Mouse (Mus musculus) splenic B cell, adult 2 months (primary cell): Measurements from ENCODE around the gene Tenm4.
A peak's percentile ranks its signal among the peaks of the same experiment; 100 is the strongest.

ENCODE experiments used
- DNase-seq: peaks from one replicate; pipeline ENCODE4 v3.0.0-alpha.2; 2011; ENCODE audit warnings: low read depth, low spot score
- H3K27me3 ChIP-seq: 2 replicates; pipeline ENCODE4 v1.6.1; 2012; ENCODE audit warnings: mild to moderate bottlenecking, low read length, moderate library complexity, mixed read lengths; ENCODE audit not compliant: control insufficient read depth, poor library complexity, insufficient read depth, severe bottlenecking
- H3K36me3 ChIP-seq: 2 replicates; pipeline ENCODE4 v1.6.1; 2012; ENCODE audit warnings: mild to moderate bottlenecking, low read length, moderate library complexity, mixed read lengths; ENCODE audit not compliant: control insufficient read depth, poor library complexity, insufficient read depth, severe bottlenecking

Tenm4 gene

DNA sequence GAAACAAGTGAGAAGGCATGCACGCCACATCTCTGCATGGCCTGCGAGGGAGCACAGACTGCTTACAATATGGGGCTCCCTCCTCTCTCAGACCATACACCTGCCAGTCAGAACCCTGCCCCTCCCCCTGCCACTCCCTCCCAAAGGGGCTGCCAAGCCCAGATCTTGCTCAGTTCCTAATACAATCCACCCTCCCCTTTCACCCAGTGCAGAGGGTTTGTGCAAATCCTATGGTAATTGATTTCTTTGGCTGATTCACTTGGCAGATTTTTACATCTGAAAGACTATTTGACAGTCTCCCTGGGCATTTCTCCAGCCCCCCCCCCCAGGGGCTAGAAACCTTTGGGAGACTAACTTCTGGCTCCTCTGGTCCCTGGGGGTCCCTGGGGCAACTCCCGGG is 2.1 kb upstream of the Tenm4 start:
- H3K27me3 ChIP-seq, result no peaks in the 10 kb centered on the region
- H3K36me3 ChIP-seq, result no peaks in the 10 kb centered on the region
- no peak for DNase-seq

DNA sequence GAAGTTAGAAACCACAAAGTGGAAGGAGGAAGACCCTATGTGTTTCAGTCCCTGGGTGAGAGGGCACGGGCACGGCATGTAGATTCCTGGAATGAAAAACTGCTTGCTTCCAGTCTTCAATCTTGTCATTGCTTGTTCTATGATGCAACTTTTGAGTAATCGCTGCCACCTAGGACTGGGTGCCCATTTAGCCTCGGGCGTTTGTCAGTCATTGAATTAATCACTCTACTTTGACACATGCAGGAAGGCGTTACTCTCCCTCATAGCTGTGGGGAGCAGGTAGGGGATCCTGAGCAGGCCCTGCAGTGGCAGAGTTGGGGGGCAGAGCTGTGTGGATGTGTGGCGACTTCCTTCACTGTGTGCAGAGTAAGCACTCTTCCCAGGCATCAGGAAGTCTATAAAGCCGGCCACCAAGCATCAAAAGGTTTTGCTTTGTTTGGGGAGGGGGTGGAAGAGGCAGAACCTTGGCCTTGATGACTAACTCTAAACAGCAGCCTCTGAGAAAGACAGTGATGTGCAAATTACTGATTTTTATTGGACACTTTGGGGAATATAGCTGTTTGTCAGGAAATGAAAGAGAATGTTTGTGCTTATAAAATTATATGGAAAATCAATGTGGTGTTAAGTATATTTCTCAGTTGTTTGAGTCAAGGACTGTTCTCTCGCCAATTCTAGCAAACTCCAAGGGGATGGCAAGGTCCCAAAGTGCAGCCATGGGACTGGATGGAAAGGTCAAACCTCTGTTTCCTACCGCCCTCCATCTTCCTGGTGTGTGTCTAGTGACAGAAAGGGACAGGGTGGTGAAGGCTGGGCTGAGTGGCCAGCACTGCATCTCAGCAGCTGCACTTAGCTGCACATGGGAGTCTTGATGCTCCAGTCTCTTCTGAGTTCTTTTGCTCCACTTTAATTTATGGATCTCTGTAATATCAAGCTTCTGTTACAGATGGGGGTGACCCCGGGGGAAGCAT is 834 bp downstream of the Tenm4 start:
- H3K36me3 ChIP-seq, result no peaks in the 10 kb centered on the region

DNA sequence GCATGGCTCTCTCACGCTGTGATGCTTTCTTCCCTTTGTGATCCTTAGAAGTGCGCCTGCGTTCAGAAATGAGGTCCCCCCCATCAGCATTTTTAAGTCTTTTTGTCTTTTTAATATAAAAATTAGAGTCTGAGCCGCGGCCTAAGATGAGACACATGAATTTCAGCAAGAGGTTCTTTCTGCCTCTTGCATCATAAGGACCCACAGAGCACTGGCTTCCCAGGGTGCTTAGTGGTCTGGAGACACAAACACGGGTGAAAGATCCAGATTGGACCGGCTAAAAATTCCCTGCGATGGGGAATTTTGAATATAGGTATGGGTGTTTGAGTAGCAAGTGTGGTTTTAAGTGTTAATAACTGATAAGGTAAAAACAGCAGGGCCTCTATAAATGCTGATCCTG is 5.7 kb downstream of the Tenm4 start:
- H3K36me3 ChIP-seq, result no peaks in the 10 kb centered on the region
- DNase-seq, result no peak
- no peaks in the 10 kb centered on the region for H3K27me3 ChIP-seq

More for the DNA sequence above, 834 bp downstream of the Tenm4 start:
- no peak for DNase-seq
- H3K27me3 ChIP-seq, result no peaks in the 10 kb centered on the region

DNA sequence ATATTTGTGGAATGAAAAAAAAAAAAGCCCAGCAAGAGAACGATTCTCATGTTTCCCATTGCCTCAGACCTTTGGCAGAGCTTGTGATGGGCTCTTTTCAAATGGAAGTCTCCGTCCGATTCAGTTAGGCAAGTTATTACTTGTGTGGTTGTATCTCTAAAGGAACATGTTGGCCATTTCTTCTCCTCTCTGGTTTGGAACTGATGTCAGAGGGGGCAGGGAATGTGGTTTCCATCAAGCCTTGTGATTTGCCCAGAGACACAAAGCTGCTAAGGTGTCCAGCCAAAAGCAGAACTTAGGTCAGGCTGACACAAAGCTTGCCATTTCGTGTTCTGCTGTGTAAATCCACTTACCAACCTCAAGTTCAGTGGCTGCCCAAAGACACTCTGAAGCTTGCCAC is 10.7 kb downstream of the Tenm4 start:
- DNase-seq, result no peak
- H3K36me3 ChIP-seq, result no peaks in the 10 kb centered on the region
- H3K27me3 ChIP-seq, result no peaks in the 10 kb centered on the region

DNA sequence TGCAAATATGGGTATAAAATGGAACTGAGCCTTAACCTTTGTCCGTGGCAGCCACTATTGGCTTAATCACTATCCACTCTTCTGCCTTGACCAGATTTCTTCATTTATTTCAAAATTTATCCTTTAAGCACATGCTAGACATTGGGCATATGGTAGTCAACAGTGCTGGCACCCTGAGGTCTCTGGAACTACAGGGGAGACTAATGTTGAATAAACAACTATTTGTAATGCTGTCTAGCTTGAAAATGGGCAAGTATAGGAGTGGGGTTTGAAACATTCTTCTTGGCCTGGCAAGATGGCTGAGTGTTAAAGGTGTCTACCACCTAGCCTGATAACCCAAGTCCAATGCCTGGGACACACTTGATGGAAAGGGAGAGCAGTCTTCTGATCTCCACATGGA is 12.1 kb downstream of the Tenm4 start:
- H3K36me3 ChIP-seq, result no peaks in the 10 kb centered on the region
- DNase-seq, result no peak
- no peaks in the 10 kb centered on the region for H3K27me3 ChIP-seq

DNA sequence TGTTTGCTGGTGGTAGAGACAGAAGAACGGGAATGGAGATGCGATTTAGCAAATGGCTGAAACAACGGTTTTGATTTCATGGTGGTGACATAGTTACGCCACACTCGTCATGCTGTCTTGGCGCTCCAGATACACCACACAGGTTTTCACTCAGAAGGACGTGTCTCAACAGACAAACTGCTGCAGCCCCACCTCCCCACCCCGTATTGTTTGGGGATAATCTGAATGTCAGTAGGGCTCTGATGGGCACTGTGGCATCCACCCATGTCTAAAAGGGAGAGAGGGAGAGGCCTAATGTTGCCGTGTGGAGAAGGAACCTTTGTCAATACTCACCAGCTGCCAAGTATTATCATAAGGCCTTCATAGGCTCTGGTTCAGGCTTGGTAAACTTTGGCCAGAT is 14.4 kb downstream of the Tenm4 start:
- no peak for DNase-seq
- Histone ChIP-seq H3K36me3 (no peaks in the 10 kb centered on the region), H3K27me3 (no peaks in the 10 kb centered on the region)

DNA sequence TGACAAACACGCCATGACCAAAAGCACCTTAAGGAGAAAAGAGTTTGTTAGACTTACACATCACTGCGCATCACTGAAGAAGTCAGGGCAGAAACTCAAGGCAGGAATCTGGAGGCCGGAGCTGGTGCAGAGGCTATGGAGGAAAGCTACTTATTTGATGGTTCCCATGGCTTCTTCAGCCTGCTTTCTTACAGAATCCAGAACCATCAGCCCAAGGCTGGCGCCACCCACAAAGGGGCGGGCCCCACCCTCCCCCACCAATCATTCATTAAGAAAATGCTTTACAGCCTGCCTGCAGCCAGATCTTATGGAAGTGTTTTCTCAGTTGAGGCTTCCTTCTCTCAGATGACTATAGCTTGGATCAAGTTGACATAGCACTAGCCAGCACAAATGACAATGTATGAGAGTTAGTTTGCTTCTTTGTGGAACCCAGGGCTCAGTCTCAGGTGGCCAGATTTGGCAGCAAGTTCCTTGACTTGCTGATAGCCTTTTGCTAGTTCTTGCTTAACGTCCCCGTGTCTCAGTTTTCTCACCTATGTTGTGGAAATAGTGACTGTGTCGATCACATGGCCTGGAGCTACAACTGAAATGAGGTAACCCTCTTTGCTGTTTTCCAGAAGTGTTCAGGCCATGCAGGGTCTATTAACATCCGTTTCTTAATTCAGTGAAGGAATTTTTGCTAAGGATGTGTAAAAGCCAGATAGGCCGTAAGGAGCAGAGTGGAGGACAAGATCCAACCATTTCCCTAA is 32.9 kb downstream of the Tenm4 start:
- Histone ChIP-seq H3K27me3 (no peaks in the 10 kb centered on the region), H3K36me3 (no peaks in the 10 kb centered on the region)
- no peak for DNase-seq

DNA sequence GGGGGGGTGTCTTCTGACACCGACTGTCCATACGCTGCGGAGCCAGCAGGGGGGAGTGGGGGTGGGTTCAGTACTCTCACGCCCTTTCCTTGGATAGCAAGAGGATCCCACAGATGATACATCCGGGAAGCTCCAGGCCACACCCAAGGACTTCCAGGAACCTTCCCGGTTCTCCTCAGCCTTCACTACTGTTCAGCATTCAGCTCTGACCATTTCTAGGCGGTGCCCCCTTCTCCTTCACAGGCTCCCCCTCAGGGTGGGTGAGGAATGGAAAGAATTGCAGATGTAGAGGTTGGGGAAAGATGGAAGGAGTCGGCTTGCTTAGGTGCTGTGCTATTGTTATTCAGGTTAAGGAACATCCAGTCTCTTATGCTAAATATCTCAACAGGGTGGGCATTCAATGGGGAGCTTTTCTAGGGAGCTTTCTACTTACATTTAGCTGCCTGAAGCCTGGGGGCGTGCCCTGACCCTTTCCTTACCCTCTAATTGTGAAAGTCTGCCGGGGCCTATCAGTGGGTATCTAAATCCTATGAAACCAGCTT is 33.8 kb downstream of the Tenm4 start:
- H3K36me3 ChIP-seq, result no peaks in the 10 kb centered on the region
- DNase-seq, result no peak
- no peaks in the 10 kb centered on the region for H3K27me3 ChIP-seq

DNA sequence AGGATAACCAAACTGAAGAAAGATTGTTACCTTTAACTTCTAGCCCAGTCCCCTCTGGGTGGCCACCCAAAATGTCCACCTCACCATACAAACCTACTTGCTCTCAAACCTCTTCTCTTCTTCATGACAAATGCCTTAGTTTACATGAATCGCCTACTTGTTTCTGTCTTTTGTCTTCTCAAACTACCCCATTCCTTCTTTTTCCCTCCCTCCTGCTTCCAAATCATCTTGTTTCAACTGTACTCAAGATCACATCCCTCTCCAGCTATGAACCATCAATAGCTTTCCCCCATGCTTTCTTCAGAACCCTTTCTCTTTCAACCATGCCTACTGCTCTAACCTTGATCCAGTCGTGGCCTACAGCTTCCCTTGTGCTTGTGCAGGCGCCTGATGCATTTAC is 36.0 kb downstream of the Tenm4 start:
- no peak for DNase-seq
- Histone ChIP-seq H3K36me3 (no peaks in the 10 kb centered on the region), H3K27me3 (no peaks in the 10 kb centered on the region)

DNA sequence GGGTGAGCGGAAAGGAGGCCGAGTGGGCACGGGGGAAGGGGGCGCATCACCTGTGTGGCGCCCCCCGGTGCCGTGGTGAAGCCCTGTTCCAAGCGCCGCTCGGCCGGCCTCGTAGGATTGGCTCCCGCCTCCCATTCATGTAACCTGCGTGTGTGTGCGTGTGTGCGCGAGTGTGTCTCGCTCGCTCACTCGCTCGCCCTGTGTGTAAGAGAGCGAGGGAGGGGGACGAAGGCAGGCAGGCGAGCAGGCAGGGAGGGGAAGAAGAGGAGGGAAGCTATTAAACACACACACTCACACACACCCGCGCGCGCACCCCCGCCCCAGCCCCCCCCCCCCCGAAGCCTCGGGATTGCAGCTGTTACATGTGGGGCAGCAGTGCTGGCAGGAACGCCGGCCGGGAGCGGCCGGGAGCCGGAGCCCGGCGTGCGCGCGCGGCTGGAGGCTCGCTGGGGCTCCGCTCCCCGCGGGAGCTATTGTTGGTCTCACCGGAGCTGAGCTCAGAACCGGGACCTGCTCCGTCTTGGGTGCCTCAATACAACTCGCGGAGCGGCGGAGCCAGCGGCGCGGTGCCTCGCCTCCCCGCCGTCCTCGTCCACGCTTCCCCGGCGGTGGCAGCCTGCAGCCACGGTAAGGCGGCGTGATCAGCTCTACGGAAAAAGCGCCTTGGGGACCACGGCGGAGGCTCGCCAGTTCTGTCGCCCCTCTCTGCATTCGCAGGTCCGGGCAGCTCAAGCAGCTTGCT is 38.9 kb downstream of the Tenm4 start:
- peak; percentile 4 for DNase-seq
- Histone ChIP-seq H3K27me3 (no peaks in the 10 kb centered on the region; the same call in 1 of the 2 replicates), H3K36me3 (no peaks in the 10 kb centered on the region)

DNA sequence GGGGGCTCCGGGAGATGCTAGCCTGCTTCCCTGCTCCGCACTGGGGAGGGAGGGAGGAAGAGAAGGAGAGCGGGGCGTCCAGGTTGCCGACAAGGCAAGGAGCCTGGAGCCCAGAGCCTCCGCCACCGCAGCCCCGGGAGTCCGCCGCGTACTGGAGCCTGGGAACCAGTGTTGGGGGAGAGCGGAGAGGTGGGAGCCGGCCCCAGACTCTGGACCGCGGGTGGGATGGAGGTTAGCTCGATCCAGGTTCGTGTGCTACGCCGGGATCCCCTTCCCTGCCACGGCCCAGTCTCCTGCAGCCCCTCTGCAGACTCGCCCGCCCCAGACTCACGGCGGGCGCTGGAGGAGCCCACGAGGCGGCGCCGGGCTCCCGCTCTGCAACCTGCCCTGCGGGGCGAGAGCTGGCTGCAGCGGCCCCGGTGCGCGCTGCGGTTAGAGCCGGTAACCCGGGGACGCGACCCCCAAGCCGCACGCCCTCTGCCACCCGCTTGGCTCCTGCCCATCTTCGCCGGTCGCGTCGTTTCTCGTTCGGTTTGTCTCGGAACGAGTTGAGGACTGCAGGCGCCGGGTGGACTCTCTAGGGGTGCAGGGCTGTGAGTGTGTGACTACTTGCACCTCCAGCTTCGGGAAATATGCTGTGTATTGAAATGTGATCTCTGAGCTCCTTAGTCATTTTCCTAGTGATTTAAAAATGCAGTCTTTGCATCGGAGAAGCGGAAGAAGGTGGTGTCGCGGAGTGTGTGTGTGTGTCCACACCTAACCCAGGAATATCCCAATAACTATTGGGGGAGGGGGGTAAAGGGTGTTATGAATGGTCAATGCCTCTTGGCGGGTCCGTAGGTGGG is 39.7 kb downstream of the Tenm4 start:
- Histone ChIP-seq H3K36me3 (no peaks in the 10 kb centered on the region), H3K27me3 (no peaks in the 10 kb centered on the region; the same call in 1 of the 2 replicates)
- peak; percentile 8 for DNase-seq

DNA sequence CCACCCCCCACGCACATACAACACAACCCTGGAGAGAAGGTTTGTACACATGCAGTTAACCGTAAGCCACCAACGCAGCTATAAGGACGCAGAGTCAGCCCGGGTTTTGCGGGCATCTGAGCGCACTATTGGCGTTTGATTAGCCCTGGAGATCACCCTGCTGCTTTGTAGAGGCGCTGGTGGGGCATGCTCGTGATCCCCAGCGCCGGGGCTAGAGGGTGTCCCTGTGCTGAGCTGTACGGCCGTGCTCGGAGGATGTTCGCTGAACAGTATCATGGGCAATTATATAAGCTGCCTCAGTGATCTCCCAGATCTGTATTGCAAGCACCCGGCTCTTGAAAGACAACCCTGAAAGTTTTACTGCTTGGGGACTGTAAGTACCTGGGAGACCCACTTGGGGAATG is 40.6 kb downstream of the Tenm4 start:
- DNase-seq, result no peak
- Histone ChIP-seq H3K27me3 (no peaks in the 10 kb centered on the region; the same call in 1 of the 2 replicates), H3K36me3 (no peaks in the 10 kb centered on the region)

DNA sequence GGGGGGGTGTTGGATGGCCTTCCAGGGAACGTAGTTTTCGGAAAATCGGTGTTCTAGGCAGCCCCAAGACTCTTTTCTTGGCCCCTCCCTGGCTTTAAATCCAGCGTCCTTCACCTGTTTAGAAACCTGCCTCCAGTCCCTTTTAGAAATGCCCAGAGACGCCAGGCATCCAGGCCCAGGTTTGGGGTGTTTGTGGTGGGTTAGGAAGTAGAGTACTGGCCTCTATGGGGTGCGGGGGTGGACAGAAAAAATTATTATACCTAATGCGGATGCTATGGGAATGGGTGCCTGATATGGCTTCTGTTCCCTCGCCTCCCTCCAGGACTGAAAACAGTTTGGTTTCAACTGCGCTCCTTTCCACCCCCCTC is 41.2 kb downstream of the Tenm4 start:
- no peaks in the 10 kb centered on the region for H3K36me3 ChIP-seq

More for the DNA sequence above, 41.2 kb downstream of the Tenm4 start:
- DNase-seq, result no peak
- H3K27me3 ChIP-seq, result no peaks in the 10 kb centered on the region; the same call in 1 of the 2 replicates
